Mouse (Mus musculus): ENCODE measurements around the gene Slc4a3.

GRCm38 (mm10) chr1:75556143-75556781, 10.2 kb downstream of the Slc4a3 start:
- TF ChIP-seq POLR2A (IDR thresholded peaks at IDR 0.05; ENCODE audit: control insufficient read depth, low read depth, low read length) = no peak
- TF ChIP-seq CTCF (IDR thresholded peaks at IDR 0.05; ENCODE audit: control insufficient read depth, insufficient read depth, insufficient replicate concordance, low read depth, low read length) = no peak
